Mouse (Mus musculus): ENCODE measurements at regions not wholly inside any gene's neighbourhood (a gene's known extent, or its start where the extent isn't known, plus 50 kb on each side); places are given as distances from the start of the nearest gene placed in this dataset.

DNA sequence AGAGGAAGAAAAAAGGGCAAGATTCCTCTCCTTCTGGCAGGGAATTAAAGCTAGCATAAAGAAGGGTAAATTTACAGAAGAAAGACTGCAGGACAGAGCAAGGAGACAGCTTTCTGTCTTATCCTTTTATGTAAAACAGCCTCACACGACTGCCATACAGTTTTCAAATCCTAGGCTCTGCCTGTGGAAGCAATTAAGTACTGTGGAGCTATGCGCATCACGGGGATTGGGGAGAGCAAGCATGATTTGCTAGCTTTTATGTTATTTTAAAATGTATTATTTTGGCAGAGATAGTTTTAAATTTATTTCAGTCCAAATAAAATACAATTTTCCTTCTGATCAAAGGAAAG, 74.2 kb upstream of the Slc39a10 start:
- no peak for TF ChIP-seq EP300 (IDR thresholded peaks at IDR 0.05; ENCODE audit: low read depth)
- no peak for TF ChIP-seq CTCF (IDR thresholded peaks at IDR 0.05; ENCODE audit: low read depth)

Measured in liver, embryonic 14.5 days (tissue).